Mouse (Mus musculus): Measurements from ENCODE around the gene Lrrc31.
"Not testable (repeated sequence)": the region's sequence is repeated elsewhere in the genome, so short reads cannot be mapped to it uniquely, and the experiment has no call there.

Gene Lrrc31

DNA sequence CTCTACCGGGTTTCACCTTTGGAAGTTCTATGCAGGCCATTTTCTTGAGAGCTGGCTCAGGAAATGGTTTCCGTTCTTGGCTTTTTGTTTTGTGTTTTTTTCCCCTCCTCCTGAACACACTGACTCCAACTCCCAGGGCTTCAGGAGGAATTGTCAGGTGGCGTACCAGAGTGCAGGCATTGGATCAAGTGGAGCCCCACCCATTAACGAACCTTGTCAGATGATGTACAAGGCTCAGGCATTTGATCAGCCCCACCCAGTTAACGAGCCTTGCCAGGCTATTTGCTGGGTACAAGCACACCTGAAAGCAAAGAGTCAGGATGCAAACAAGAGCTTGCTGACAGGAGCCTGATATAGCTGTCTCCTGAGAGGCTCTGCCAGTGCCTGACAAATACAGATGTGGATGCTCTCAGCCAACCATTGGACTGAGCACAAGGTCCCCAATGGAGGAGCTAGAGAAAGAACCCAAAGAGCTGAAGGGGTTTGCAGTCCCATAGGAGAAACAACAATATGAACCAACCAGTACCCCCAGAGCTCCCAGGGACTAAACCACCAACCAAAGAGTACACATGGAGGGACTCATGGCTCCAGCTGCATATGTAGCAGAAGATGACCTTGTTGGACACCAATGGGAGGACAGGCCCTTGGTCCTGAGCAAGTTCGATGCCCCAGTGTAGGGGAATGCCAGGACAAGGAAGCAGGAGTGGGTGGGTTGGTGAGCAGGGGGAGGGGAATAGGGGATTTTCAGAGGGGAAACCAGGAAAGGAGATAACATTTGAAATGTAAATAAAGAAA is at the start of gene Lrrc31:
Lrrc31 (minus strand) TSS at position 133 of the 795 bp plus-strand sequence.
- DNase-seq: not testable (repeated sequence)

DNA sequence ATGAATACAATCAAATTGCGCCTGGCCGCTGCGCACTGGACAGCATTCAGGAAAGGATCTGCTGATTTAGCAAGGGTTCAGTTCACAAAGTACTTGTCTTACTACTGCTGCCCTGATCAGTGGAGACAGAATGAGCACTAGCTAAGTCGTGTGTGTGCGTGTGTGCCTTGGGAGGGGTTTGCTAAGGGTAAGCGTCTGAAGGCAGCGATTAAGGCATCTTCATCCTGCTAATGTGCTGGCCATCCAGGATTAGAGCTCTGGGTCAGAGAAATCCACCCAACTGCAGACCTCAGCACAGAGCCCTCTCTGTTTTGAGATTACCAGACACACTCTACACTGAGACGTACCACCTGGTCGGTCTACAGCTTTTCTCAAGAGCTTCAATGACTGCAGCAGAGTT is 48.7 kb upstream of the Lrrc31 start:
- DNase-seq: no peak

- DNase-seq: no peak
Measured at GRCm38 (mm10) chr3:30746006-30746405, 46.4 kb upstream of the Lrrc31 start, which contains the start of gene Samd7. TSS of gene Samd7 (plus strand) at chr3:30746293.

GRCm38 (mm10) chr3:30742891-30743290 is 43.2 kb upstream of the Lrrc31 start:
- DNase-seq: no peak

DNA sequence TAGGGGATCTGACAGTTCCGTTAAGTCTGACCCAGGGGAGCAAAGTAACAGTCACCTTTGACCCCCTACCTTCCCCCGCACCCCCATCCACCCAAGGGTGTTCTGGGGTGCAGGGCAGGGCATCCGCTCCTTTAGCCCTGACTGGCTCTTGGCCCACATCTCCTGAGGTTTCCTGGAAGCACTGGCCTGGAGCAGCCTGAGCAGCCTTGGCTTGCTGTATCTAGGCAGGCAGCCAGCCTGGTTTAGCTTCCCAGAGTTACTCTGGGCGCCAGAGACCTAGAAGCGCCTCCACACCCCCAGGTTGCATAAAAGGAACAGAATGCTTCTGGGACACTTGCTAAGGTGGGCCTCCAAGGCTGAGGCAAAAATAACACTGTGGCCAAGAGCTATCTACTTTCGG is 41.7 kb upstream of the Lrrc31 start:
- DNase-seq: no peak

DNA sequence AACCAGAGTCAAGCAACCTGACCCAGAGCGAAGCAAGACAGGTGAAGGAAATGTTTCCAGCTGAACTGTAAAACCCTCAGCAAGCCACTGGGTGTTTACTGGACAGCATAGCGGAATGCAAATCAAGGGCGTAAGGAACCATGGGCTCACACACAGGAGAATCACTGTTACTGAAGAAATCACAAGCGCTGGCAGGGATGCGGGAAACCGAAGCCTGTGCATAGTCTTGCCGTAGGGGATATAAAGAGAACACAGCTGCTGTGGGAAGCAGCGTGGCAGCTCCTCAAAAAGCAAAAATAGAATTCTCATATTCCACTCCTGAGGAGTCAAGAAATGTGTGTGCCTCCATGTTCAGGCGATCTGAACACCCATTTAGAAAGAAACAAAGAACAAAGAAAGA is 37.2 kb upstream of the Lrrc31 start:
- DNase-seq: no peak

DNA sequence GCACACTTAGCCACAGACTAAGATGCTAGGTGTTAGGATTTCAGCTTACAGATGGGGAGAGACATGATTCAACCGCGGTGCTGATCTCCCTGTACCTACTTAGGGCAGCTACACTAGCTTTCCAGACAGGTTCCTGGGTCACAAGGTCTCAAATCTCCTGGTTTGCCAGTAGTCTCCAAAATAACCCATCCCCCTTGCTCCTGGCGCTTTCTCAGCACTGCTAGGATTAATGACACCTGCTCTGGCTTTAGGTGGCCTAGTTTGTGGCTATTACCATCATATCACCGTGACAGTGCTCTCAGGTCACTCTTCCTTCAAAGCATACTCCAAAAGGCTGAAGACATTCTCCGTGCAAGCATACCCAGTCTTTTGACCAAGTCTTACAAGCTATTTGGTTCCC is 29.4 kb upstream of the Lrrc31 start:
- no peak for DNase-seq

- DNase-seq: no peak
Measured at GRCm38 (mm10) chr3:30727209-30727608, 27.6 kb upstream of the Lrrc31 start.

DNA sequence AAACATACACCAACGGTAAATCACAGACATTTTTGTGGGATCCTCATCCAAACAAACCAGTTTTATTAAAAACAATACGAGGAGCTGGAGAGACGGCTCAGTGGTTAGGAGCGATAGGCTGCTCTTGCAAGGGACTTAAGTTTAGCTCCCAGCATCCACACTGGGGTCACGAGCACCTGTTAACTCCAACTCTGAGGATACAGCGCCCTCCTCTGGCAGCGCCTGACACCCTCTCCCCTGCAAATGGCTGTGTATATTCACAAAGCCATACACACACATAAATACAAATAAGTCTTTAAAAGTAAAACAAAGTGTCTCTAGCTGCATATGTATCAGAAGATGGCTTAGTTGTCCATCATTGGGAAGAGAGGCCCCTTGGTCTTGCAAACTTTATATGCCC is 25.9 kb upstream of the Lrrc31 start:
- DNase-seq: peak; percentile 8 to 16

GRCm38 (mm10) chr3:30724848-30725465 is 25.3 kb upstream of the Lrrc31 start:
- no peak for DNase-seq

DNA sequence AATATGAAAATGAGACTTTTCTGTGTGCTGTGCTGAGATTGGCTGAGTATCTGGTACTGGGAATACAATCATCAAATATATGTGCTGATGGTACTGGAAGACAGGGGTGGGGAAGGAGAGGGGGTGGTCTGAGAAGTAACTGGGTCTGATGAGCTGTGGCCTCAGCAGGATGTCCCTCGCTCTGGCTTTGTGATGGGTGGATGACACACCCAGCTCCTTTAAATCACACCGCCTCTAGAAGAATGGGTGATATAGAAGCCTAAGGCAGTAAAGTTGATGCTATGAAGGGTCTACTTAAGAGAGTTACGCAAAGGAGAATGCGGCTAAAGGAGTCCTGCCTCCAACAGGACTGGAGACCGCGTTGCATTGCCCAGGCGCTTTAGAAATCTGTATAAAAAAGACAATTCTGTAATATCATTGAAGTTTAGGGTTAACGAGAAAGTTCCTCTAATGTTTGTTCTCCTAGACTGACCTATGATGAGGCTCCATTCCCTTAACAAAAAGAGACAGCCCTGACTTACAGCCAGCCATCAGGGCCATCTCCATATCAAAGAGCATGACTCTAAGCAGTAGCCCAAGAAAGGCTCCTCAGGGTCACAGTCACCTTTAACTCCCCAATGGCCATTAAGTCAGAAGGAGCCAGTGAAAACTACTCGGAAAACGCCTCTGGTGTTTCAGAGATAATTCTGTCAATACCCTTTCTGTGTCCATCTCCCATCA is 24.6 kb upstream of the Lrrc31 start:
- DNase-seq: no peak

- no peak for DNase-seq
Measured at GRCm38 (mm10) chr3:30723179-30723578, 23.5 kb upstream of the Lrrc31 start.

DNA sequence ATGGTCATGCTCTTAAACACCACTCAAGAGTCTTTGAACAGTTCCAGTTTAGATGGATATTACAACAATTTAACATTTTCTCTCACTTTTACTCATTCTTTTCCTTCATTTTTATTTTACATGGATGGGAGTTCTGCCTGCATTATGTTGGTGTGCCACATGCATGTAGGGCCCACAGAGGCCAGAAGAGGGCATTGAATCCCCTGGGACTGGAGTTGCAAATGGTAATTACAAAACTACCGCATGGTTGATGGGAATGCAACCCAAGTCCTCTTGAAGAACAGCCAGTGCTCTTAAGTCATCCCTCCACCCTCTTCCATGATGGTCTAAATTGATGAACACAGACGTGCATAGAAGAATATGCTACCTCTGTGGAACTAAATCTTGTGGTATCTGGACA is 22.8 kb upstream of the Lrrc31 start:
- DNase-seq: no peak

GRCm38 (mm10) chr3:30722036-30722435 is 22.4 kb upstream of the Lrrc31 start:
- DNase-seq: no peak

DNA sequence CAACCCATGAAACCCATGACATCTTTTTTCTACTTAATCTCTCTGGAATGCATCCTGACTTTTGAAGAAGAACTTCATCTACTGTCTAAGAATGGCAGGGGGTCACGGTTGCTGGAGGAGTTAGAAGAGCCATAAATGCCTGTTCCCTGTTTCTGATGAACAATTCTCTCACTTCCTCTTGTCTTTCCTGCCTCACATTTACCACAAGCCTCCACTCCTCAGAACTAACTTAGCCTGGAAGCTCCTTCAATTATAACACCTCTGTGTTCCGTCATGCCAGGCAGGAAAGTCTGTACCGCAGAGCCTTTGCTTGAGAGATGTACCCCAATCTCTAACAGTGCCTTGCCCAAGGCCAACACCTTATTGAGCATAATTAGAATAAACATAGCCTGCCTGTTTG is 19.0 kb upstream of the Lrrc31 start:
- DNase-seq: no peak

- no peak for DNase-seq
Measured at GRCm38 (mm10) chr3:30713334-30713733, 13.7 kb upstream of the Lrrc31 start.

DNA sequence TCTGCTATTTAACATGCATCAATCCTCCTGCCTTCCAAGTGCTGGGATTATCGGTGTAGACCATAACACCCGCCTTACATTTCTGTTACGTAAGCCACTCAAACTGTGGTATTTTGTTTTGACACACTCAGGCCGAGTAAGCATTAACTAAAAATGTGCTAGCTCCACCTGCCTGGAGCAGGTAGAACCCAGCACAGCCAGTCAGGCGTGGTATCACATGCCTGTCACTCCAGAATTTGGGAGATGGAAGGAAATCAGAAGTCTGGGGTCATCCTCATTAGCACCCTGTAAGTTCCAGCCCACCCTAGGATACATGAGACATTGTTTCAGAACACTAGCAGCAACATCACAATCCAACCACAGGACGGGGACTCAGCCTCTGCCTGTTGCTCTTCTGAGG is 10.5 kb upstream of the Lrrc31 start:
- no peak for DNase-seq

DNA sequence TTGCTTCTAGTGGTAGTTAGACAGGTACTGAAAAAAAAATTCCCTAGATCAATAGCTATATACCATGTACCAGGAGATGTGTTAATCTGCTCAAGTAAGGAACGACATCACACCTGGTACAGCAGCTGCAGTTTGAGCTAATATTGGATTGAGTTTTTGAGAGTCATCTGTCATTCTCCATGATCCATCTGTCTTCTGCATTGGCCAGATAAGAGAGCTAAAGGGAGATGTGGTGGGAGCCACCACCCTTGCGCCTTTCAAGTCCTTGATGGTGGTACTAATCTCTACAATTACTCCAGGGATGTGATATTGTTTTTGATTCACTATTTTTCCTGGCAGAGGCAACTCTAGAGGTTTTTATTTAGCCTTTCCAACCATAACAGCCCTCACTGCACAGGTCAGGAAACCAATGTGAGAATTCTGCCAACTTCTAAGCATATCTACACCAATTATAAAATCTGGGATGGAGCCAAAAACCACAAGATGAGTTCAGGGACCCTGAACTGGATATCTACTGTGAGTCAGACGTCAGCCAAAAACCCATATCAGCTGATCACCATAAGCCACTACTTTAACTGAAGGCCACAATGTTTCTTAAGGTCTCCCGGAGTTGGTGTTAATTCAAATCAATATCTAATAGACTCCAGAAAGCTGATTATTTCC is 7.1 kb upstream of the Lrrc31 start:
- DNase-seq: no peak

DNA sequence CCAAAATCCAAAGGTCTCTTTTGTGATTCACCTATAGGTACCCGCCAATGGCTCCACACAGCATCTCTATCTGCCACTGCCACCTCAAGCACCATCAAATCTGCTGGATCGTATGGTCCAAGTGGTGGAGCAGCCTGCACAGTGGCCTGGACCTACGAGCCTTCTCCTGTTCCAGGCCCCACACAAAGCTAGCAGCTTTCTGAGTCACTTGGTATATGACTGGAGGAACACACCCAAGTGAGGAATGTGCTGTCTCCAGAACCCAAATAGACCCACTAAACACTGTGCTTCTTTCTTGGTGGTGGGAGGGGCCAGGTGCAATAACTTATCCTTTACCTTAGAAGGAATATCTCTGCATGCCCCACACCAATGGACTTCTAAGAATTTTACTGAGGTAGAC is 6.3 kb upstream of the Lrrc31 start:
- DNase-seq: no peak

- no peak for DNase-seq
Measured at GRCm38 (mm10) chr3:30697891-30698290, 1.8 kb downstream of the Lrrc31 start.

DNA sequence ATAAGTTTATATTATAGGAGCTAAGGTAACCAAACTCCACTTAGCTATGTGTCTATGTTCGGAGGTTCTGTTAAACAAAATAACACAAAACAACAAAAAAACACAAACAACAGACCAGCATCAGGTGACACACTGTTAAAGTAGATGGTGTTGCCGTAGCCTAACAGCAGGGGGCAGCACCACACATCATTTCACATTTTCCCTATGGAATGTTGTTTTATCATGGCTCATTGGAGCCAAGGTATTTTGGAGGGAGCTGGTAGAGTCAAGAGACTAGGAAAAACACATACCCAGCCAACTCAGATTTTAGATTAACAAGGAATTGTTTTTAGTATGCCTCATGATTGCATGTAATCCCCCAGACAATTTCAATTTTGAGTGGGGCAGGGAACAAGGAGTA is 3.3 kb downstream of the Lrrc31 start:
- DNase-seq: peak; percentile 13 to 19

DNA sequence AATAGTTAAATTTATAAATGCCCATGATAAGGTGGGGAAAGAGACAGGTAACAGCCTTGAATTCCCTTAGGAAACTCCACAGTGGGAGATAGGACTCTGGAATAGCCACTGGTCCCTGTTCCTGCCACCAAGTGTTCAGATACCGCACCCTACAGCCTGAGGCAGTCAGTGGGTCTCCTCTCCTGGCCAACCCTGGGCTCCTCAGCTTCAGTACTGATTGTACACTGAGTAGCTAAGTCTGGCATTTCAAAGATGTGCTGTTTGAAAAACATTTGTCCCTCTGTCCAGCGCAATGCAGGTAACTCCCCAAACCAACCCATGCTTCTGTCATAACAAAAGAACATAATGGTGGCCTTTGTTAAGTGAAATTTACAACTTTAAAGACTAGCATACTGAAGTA is 4.0 kb downstream of the Lrrc31 start:
- no peak for DNase-seq

DNA sequence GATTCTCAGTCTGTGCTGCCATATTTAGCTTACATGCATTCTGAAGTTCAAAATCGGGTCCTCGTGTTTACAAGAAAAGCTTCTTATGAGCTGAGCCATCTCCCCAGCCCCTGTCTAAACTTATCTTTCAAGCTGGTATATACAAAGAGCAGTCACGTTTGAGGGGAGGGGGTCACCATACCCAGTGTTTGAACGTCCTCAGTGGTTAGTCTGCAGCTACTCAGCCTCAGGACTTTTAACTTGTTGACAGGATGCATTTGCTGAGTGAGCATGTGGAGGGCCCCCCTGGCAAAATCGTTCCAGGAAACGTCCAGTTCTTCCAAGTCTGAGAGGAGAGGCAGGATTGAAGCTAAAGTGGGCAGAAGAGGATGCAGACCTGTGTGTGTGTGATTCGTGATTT is 8.7 kb downstream of the Lrrc31 start:
- DNase-seq: no peak

Data from B cell, adult 2 months (primary cell).